Mouse (Mus musculus): Measurements from ENCODE around the gene Cdh13. TPM values are rescaled to one million over a fixed set of nuclear protein-coding genes. Genes with fewer than 3 reads are reported as not detected.

Gene Cdh13
- polyA plus RNA-seq, 1 experiment: 56.6 TPM

DNA sequence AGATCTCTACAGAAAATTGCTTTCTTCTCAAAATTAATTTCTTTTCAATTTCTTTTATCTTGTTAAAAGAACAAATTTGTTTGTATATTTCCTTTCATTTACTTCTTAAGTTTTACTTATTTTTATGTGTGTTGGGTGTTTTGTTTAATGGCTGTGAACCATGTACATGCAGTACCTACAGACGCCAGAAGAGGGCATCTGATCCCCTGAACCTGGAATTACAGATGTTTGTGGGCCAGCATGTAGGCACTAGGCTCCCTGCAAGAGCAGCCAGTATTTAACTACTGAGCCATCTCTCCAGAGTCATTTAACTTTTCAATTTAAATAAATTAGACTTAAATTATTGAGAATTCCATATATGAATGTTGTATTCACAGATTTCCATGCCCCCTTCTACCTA, 941.0 kb downstream of the Cdh13 start:
- Histone ChIP-seq H3K36me3 (ENCODE audit: control insufficient read depth, insufficient read depth) (no peaks in the 10 kb centered on the region), H3ac (ENCODE audit: control insufficient read depth, insufficient read length) (no peak overlapping the region), H3K79me2 (ENCODE audit: control insufficient read depth, insufficient read depth) (no peaks in the 10 kb centered on the region), H3K4me2 (ENCODE audit: low read depth) (no peak overlapping the region), H3K27me3 (ENCODE audit: control insufficient read depth, insufficient read depth, insufficient read length) (no peaks in the 10 kb centered on the region), H3K4me3 (no peak overlapping the region)
- TF ChIP-seq USF1 (IDR thresholded peaks at IDR 0.05; ENCODE audit: low read depth) (no peak), MAX (IDR thresholded peaks at IDR 0.05; ENCODE audit: low read depth) (no peak), TCF3 (IDR thresholded peaks at IDR 0.05; ENCODE audit: insufficient read length, low read depth) (no peak), POLR2A (IDR thresholded peaks at IDR 0.05; ENCODE audit: insufficient read length, low read depth) (no peak), SRF (IDR thresholded peaks at IDR 0.05; ENCODE audit: control insufficient read depth, insufficient read length, low read depth) (no peak), POLR2AphosphoS2 (IDR thresholded peaks at IDR 0.05; ENCODE audit: insufficient read length, low read depth) (no peak), E2F4 (IDR thresholded peaks at IDR 0.05; ENCODE audit: insufficient read depth) (no peak), MYOD1 (IDR thresholded peaks at IDR 0.05; ENCODE audit: control insufficient read depth in 1 of 3, insufficient read length in 2 of 3, low read depth in 2 of 3) (no peak), TCF12 (IDR thresholded peaks at IDR 0.05; ENCODE audit: insufficient read depth, poor library complexity, severe bottlenecking) (no peak), REST (IDR thresholded peaks at IDR 0.05; ENCODE audit: insufficient read depth, insufficient read length) (no peak), CEBPB (IDR thresholded peaks at IDR 0.05; ENCODE audit: insufficient read depth, poor library complexity, severe bottlenecking) (no peak), MYOG (IDR thresholded peaks at IDR 0.05; ENCODE audit: control insufficient read depth in 1 of 3, insufficient read depth in 1 of 3, insufficient read length in 2 of 3, low read depth in 2 of 3) (no peak)

DNA sequence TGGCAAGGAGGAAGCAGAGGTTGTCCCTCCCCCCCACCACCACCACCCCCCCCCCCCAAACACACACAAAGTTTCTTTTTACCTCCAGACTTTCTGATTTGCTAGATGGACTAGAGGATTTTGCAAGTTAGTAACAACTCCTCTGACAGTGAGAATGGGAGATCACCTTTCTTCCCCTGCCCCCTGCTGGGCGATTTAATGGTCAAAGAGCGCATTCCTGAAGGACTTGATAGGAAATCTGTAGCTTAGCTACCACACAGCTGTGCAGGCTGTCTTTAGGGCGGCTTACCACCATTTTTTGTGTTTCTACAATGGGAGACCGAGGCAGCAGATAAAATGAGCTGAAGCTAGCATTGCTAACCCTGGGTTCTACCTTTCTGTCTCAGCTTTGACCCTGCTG, 961.6 kb downstream of the Cdh13 start:
- Histone ChIP-seq H3K36me3 (ENCODE audit: control insufficient read depth, insufficient read depth) (no peaks in the 10 kb centered on the region), H3K79me2 (ENCODE audit: control insufficient read depth, insufficient read depth) (no peaks in the 10 kb centered on the region), H3K4me3 (no peak overlapping the region), H3K27me3 (ENCODE audit: control insufficient read depth, insufficient read depth, insufficient read length) (no peaks in the 10 kb centered on the region), H3K4me2 (ENCODE audit: low read depth) (no peak overlapping the region), H3ac (ENCODE audit: control insufficient read depth, insufficient read length) (no peak overlapping the region)
- no peak for TF ChIP-seq POLR2A (IDR thresholded peaks at IDR 0.05; ENCODE audit: insufficient read length, low read depth)

DNA sequence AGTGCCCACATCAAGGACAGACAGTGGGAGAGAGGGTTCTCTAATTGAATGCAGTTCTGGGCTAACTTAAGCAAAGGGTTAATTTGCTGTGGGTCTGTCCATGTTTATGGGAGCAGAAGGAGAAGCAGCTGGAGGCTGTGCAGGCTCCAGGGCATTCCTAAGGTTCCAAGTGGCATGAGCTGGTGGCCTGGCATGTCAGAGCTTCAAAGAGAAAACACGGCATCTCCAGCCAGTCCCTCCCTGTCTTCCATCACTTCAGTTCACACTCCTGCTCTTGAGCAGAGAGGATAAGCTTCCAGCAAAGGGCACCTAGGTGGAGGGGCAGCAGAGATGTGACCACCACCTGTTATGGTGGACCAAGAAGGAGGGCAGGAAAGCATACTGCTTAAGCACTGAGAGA, 962.1 kb downstream of the Cdh13 start:
- no peaks in the 10 kb centered on the region for H3K36me3 ChIP-seq (ENCODE audit: control insufficient read depth, insufficient read depth)
- H3ac ChIP-seq (ENCODE audit: control insufficient read depth, insufficient read length): no peak overlapping the region
- TF ChIP-seq POLR2AphosphoS2 (IDR thresholded peaks at IDR 0.05; ENCODE audit: insufficient read length, low read depth) (no peak), MAX (IDR thresholded peaks at IDR 0.05; ENCODE audit: low read depth) (no peak), MYOG (IDR thresholded peaks at IDR 0.05; ENCODE audit: control insufficient read depth in 1 of 3, insufficient read depth in 1 of 3, insufficient read length in 2 of 3, low read depth in 2 of 3) (no peak), POLR2A (IDR thresholded peaks at IDR 0.05; ENCODE audit: insufficient read length, low read depth) (no peak), SRF (IDR thresholded peaks at IDR 0.05; ENCODE audit: control insufficient read depth, insufficient read length, low read depth) (no peak), REST (IDR thresholded peaks at IDR 0.05; ENCODE audit: insufficient read depth, insufficient read length) (no peak), CEBPB (IDR thresholded peaks at IDR 0.05; ENCODE audit: insufficient read depth, poor library complexity, severe bottlenecking) (no peak), MYOD1 (IDR thresholded peaks at IDR 0.05; ENCODE audit: control insufficient read depth in 1 of 3, insufficient read length in 2 of 3, low read depth in 2 of 3) (no peak), TCF12 (IDR thresholded peaks at IDR 0.05; ENCODE audit: insufficient read depth, poor library complexity, severe bottlenecking) (no peak), TCF3 (IDR thresholded peaks at IDR 0.05; ENCODE audit: insufficient read length, low read depth) (no peak), USF1 (IDR thresholded peaks at IDR 0.05; ENCODE audit: low read depth) (no peak), E2F4 (IDR thresholded peaks at IDR 0.05; ENCODE audit: insufficient read depth) (no peak)
- H3K79me2 ChIP-seq (ENCODE audit: control insufficient read depth, insufficient read depth): no peaks in the 10 kb centered on the region
- H3K4me3 ChIP-seq: no peak overlapping the region
- no peaks in the 10 kb centered on the region for H3K27me3 ChIP-seq (ENCODE audit: control insufficient read depth, insufficient read depth, insufficient read length)
- no peak overlapping the region for H3K4me2 ChIP-seq (ENCODE audit: low read depth)

DNA sequence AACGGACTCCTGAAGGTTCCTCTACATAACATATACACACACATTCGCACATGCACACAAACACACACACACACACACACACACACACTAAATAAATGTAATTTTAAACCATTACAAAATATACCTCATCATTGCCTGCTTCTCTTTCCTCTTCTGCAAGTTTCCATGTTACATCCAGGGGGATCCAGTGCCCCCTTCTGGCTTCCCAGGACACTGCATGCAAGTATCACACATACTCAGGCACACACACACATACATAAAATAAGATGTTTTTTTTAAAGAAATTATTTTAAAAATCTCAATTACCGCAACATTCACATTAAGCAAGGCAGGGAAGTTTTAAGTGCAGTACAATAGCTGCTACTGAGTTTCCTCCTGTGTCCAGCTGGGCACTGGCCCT, 970.8 kb downstream of the Cdh13 start:
- no peak for TF ChIP-seq E2F4 (IDR thresholded peaks at IDR 0.05; ENCODE audit: insufficient read depth)
- no peak for TF ChIP-seq MYOG (IDR thresholded peaks at IDR 0.05; ENCODE audit: control insufficient read depth in 1 of 3, insufficient read depth in 1 of 3, insufficient read length in 2 of 3, low read depth in 2 of 3)
- no peak for TF ChIP-seq USF1 (IDR thresholded peaks at IDR 0.05; ENCODE audit: low read depth)
- no peak for TF ChIP-seq MYOD1 (IDR thresholded peaks at IDR 0.05; ENCODE audit: control insufficient read depth in 1 of 3, insufficient read length in 2 of 3, low read depth in 2 of 3)
- no peak for TF ChIP-seq MAX (IDR thresholded peaks at IDR 0.05; ENCODE audit: low read depth)
- TF ChIP-seq TCF12 (IDR thresholded peaks at IDR 0.05; ENCODE audit: insufficient read depth, poor library complexity, severe bottlenecking): no peak
- Histone ChIP-seq H3ac (ENCODE audit: control insufficient read depth, insufficient read length) (no peak overlapping the region), H3K4me2 (ENCODE audit: low read depth) (no peak overlapping the region), H3K27me3 (ENCODE audit: control insufficient read depth, insufficient read depth, insufficient read length) (no peaks in the 10 kb centered on the region), H3K79me2 (ENCODE audit: control insufficient read depth, insufficient read depth) (no peaks in the 10 kb centered on the region), H3K4me3 (no peak overlapping the region), H3K36me3 (ENCODE audit: control insufficient read depth, insufficient read depth) (no peaks in the 10 kb centered on the region)

DNA sequence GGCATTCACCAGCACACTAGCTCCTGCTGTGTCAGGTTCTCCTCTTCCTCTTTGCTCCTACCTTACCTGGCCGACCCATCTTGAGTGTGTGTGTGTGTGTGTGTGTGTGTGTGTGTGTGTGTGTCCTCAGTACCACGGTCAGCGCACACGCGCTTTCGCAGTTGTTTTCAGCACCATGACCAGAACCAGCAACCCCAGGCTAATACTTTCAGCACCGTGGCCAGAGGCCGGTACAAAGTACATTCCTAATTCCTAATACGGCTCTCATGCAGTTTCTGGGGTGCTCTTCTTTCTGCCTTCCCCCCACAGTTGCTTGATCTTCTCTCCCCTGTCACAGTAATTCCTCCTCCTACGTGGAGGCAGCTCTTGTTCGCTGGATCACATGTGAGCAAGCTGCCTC, 975.1 kb downstream of the Cdh13 start:
- Histone ChIP-seq H3ac (ENCODE audit: control insufficient read depth, insufficient read length) (no peak overlapping the region), H3K4me2 (ENCODE audit: low read depth) (no peak overlapping the region), H3K4me3 (no peak overlapping the region), H3K79me2 (ENCODE audit: control insufficient read depth, insufficient read depth) (no peaks in the 10 kb centered on the region), H3K27me3 (ENCODE audit: control insufficient read depth, insufficient read depth, insufficient read length) (no peaks in the 10 kb centered on the region), H3K36me3 (ENCODE audit: control insufficient read depth, insufficient read depth) (no peaks in the 10 kb centered on the region)
- TF ChIP-seq REST (IDR thresholded peaks at IDR 0.05; ENCODE audit: insufficient read depth, insufficient read length) (peak; percentile 87), MAX (IDR thresholded peaks at IDR 0.05; ENCODE audit: low read depth) (no peak)

Data from myocyte (in vitro differentiated cells).